Mouse (Mus musculus) forebrain, embryonic 16.5 days (tissue): ENCODE measurements around the gene F3. TPM values are rescaled to one million over a fixed set of nuclear protein-coding genes. Genes with fewer than 3 reads are reported as not detected.
A peak's percentile ranks its signal among the peaks of the same experiment; 100 is the strongest.

Experiments used
- ATAC-seq: fragments of 200-750 bp; cut with Nextera tagmentation; 2 replicates; pipeline ENCODE4 v1.8.0; 2017; ENCODE audit warnings: mild to moderate bottlenecking, moderate library complexity
- H3K27ac ChIP-seq: fragments of 300-500 bp; sonication (generic); 2 replicates; pipeline ENCODE4 v1.5.1; 2014; ENCODE audit warnings: low read length, control low read depth
- H3K27me3 ChIP-seq: fragments of 300-500 bp; sonication (generic); replicated peaks from 2 replicates; pipeline ENCODE4 v1.6.1; 2014; ENCODE audit warnings: low read length; ENCODE audit not compliant: control insufficient read depth, insufficient read depth
- H3K36me3 ChIP-seq: fragments of 300-500 bp; sonication (generic); 2 replicates; pipeline ENCODE4 v1.6.1; 2014; ENCODE audit not compliant: control insufficient read depth, insufficient read depth
- H3K4me1 ChIP-seq: fragments of 300-500 bp; sonication (generic); replicated peaks from 2 replicates; pipeline ENCODE4 v1.6.1; 2014; ENCODE audit warnings: low read length; ENCODE audit not compliant: control insufficient read depth, insufficient read depth
- H3K4me2 ChIP-seq: fragments of 300-500 bp; sonication (generic); 2 replicates; pipeline ENCODE4 v1.6.1; 2014; ENCODE audit warnings: mild to moderate bottlenecking, low read length, control low read depth
- H3K4me3 ChIP-seq: fragments of 300-500 bp; sonication (generic); replicated peaks from 2 replicates; pipeline ENCODE4 v1.5.1; 2014; ENCODE audit warnings: mild to moderate bottlenecking, low read length, control low read depth
- H3K9ac ChIP-seq: fragments of 300-500 bp; sonication (generic); replicated peaks from 2 replicates; pipeline ENCODE4 v1.6.1; 2014; ENCODE audit warnings: low read depth, low read length, control low read depth
- H3K9me3 ChIP-seq: fragments of 300-500 bp; sonication (generic); 2 replicates; pipeline ENCODE4 v1.6.1; 2016; ENCODE audit warnings: low read length; ENCODE audit not compliant: control insufficient read depth
- WGBS: fragments of 180-500 bp; shearing (Covaris S2); extraction: QIAGEN DNeasy Blood & Tissue Kit; methylation state at CpG from one replicate; pipeline ENCODE4 v1.1.7; 2014; 5-methylcytosine and 5-hydroxymethylcytosine counted together
- polyA plus RNA-seq: library from polyadenylated mRNA; unstranded; fragments of >200 nt; fragmentation: Nextera tagmentation; extraction: Ambion mirVana; gene quantifications from 2 replicates; pipeline ENCODE4 v1.2.1, GENCODE M21; 2015

F3 gene
- polyA plus RNA-seq, result 9.1 and 9.5 TPM in 2 replicates

DNA sequence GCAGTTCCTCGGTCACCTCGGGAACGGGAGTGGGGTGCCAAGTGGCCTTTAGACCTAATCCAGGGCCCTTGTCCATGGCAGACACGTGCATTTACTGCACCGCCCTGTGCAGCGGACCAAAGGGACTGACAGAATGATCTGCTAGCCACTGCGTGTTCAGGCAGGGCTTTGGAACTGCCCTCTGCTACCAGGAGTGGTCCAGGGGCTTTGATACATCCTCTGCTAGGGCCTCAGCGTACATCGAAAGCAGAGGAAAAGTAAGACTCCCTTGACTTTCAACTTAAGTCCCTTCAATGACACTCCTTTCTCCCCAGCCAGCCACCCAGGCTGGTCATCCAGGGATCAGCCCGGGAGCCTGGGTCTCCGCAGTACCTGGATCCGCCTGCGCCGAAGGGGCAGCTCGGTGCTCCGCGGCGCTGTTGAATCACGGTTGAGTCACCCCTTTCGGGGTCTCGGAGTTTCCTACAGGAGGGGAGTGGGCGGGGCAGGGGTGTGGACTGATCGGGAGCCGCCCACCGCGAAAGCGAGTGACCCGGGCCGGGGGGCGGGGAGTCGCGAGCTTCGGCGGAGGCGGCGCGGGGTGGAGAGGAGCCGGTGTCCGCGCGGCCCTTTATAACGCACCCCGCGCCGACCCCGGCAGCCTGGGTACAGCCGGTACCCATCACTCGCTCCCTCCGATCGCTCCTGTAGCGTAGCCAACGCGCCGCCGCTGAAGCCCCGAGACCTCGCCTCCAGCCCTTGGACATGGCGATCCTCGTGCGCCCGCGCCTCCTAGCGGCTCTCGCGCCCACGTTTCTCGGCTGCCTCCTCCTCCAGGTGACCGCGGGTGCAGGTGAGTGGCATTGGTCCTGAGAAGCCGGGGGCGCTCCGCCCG lies at the start of gene F3:
Gene F3 (plus strand): TSS at position 567 of the 874 bp plus-strand sequence.
- Histone ChIP-seq H3K4me2 (peak within 1 kb of the TSS; percentile 95), H3K27ac (peak within 1 kb of the TSS; percentile 20; the same call in 1 of the 2 replicates), H3K9ac (peak within 1 kb of the TSS; percentile 77), H3K27me3 (no peaks in the 10 kb centered on the region), H3K4me3 (peak within 1 kb of the TSS; percentile 76), H3K36me3 (no peaks in the 10 kb centered on the region), H3K9me3 (no peaks in the 10 kb centered on the region), H3K4me1 (peaks cover 34% of the 10 kb centered on the region)
- peak; percentile 85 for ATAC-seq
- under 1% methylated on average over 72 of the region's 73 CpGs for WGBS

DNA sequence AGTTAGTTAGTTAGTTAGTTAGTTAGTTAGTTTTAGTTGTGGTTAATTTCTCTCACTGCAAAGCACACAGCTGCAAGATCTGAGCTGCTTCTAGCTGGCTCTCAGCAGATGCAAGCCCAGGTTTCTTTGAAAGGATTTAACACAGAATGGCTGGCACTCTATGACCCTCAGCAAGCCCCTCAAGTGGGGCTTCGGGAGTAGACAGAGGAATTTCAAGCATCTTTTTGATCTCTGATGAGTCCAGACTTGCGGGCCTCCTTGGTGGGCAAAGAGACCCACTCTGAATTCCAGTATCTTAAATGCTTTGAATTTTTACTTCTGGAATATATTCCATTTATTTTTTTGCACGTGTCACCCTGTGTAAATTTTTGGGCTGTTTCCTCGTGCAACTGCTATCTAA lies 44.4 kb upstream of the F3 start:
- Histone ChIP-seq H3K4me2 (no peak overlapping the region), H3K27ac (no peak overlapping the region), H3K36me3 (no peaks in the 10 kb centered on the region), H3K27me3 (no peaks in the 10 kb centered on the region), H3K9ac (no peak overlapping the region), H3K4me3 (no peak overlapping the region), H3K9me3 (no peaks in the 10 kb centered on the region), H3K4me1 (no peaks in the 10 kb centered on the region)
- 34% methylated on average over 4 of the region's 4 CpGs for WGBS
- ATAC-seq, result no peak

- no peaks in the 10 kb centered on the region for H3K27me3 ChIP-seq
- no peak overlapping the region for H3K4me2 ChIP-seq
- no peak overlapping the region for H3K9ac ChIP-seq
- ATAC-seq, result no peak
- no peaks in the 10 kb centered on the region for H3K9me3 ChIP-seq
- WGBS, result 21% methylated on average over 3 of the region's 3 CpGs
- H3K27ac ChIP-seq, result no peak overlapping the region
- H3K36me3 ChIP-seq, result no peaks in the 10 kb centered on the region
- H3K4me3 ChIP-seq, result no peak overlapping the region
- no peaks in the 10 kb centered on the region for H3K4me1 ChIP-seq
Observed at GRCm38 (mm10) chr3:121679443-121679842, 43.9 kb upstream of the F3 start.

- ATAC-seq, result no peak
- 95% methylated on average over 3 of the region's 3 CpGs for WGBS
- no peak overlapping the region for H3K4me2 ChIP-seq
- no peak overlapping the region for H3K9ac ChIP-seq
- no peaks in the 10 kb centered on the region for H3K36me3 ChIP-seq
- no peak overlapping the region for H3K4me3 ChIP-seq
- no peaks in the 10 kb centered on the region for H3K9me3 ChIP-seq
- H3K27me3 ChIP-seq, result no peaks in the 10 kb centered on the region
- H3K27ac ChIP-seq, result no peak overlapping the region
- no peaks in the 10 kb centered on the region for H3K4me1 ChIP-seq
Observed at GRCm38 (mm10) chr3:121680187-121680586, 43.1 kb upstream of the F3 start.

DNA sequence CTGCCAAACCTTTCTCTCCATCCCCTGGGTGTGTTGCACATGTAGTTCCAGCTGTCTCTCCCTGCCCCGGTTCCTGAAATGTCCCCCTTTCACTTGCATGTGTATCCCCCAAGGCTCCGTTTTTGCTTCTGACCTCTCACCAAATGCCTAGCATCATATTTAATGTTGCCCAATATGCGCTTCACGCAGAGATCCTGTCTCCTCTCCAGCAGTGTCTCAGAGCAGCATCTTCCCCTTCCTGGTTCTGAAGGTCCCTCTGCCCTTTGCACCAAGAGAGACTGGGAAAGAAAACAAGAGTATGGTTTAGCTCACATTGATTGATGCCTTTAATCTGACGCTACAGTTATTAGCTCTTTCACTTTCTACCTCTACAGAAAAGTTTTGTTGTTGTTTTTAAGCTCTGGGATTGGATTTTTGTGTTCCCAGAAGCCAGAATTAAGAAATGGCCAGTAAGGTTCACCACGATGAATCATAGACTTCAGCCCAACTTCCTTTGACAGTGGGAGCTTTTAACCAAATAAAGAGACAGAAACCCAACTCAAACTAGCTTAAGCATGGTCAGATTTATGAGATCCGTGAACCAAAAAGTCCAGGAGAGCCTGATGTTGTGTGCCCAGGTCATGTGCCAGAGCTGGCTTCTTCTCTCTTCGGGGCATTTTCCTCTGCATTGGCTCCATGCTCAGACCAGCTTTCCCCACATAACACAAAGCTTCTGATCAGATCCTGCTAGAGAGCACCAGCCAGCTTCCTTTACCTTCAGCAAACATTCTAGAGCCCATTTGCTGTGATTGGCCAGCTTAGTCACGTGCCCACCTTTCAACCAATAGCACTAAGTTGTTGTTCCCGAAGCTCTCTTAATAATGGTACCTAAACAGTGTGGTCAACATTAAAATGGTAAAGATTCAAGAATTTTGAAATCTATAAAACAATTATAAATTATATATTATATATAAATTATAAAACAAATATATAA lies 40.6 kb upstream of the F3 start:
- Histone ChIP-seq H3K27ac (no peak overlapping the region), H3K9me3 (no peaks in the 10 kb centered on the region), H3K9ac (no peak overlapping the region), H3K4me1 (peaks cover 4% of the 10 kb centered on the region), H3K36me3 (no peaks in the 10 kb centered on the region), H3K4me3 (no peak overlapping the region), H3K4me2 (no peak overlapping the region), H3K27me3 (no peaks in the 10 kb centered on the region)
- 89% methylated on average over 10 of the region's 10 CpGs for WGBS
- no peak for ATAC-seq

DNA sequence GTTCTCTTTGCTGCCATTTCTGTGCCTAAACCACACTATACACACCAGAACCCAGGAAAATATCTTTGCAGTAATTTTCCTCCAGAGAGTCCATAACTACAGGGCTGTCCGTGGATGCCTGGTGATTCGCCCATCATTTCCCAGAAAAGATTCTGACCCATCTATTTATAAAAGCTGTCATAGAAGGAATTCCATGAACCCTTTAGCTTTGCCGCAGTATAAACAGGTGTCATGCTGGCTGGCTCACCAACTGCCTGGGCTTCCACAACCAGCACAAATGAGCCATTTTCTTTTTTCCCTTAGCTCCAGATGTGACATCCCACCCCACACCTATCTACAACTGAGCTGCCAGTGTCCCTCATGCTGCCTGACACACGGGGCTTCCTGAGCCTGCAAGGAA lies 38.8 kb upstream of the F3 start:
- Histone ChIP-seq H3K4me3 (no peak overlapping the region), H3K36me3 (no peaks in the 10 kb centered on the region), H3K4me1 (peaks cover 4% of the 10 kb centered on the region), H3K27ac (no peak overlapping the region), H3K27me3 (no peaks in the 10 kb centered on the region), H3K4me2 (no peak overlapping the region), H3K9ac (no peak overlapping the region), H3K9me3 (no peaks in the 10 kb centered on the region)
- 91% methylated on average over 4 of the region's 4 CpGs for WGBS
- no peak for ATAC-seq

DNA sequence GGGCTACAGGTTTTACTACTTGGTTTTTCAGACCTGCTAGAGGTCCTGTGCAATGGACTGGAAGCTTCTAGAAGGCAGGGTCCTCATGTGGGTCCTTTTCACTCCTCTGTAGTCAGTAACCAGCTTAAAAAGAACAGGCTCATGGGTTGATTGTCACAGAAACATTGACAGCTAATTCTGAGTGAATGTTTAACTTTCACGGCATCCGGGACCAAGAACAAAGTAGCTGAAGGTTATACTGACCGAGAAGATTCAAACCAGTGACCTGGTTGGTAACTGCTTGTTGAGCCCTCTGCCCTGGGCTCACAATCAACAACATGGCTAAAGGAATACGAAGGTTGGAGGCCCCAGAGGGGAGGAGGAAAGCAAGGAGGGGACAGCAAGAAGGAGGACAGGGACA lies 38.4 kb upstream of the F3 start:
- Histone ChIP-seq H3K27ac (no peak overlapping the region), H3K4me1 (peaks cover 4% of the 10 kb centered on the region)
- 84% methylated on average over 4 of the region's 4 CpGs for WGBS

DNA sequence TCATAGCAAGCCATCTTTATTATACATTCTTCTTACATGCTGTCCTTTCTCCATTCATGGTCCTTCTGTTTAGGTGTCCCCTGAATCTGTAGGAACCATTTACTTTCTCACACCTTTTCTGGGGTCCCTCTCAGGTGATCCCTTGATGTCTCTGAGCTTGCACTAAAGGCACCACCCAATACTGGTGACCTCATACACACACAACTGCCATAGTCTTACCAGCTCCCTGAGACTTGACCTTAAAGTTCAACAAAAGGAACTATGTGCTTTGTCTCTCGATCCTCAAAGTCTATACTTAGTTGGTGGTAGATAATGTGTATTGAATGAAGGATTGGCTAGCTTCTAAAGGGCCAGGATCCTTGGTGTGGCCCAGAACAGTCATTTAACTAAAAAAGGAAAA lies 37.4 kb upstream of the F3 start:
- H3K4me1 ChIP-seq, result peaks cover 4% of the 10 kb centered on the region
- WGBS, result 32% methylated on average over 1 of the region's 1 CpGs
- H3K4me2 ChIP-seq, result no peak overlapping the region
- no peaks in the 10 kb centered on the region for H3K9me3 ChIP-seq
- H3K9ac ChIP-seq, result no peak overlapping the region
- ATAC-seq, result peak; percentile 35
- no peaks in the 10 kb centered on the region for H3K27me3 ChIP-seq
- H3K27ac ChIP-seq, result no peak overlapping the region
- H3K36me3 ChIP-seq, result no peaks in the 10 kb centered on the region
- no peak overlapping the region for H3K4me3 ChIP-seq

More for the DNA sequence above, 38.4 kb upstream of the F3 start:
- no peaks in the 10 kb centered on the region for H3K36me3 ChIP-seq
- no peak overlapping the region for H3K4me3 ChIP-seq
- no peak overlapping the region for H3K4me2 ChIP-seq
- no peaks in the 10 kb centered on the region for H3K27me3 ChIP-seq
- no peak overlapping the region for H3K9ac ChIP-seq
- ATAC-seq, result no peak
- H3K9me3 ChIP-seq, result no peaks in the 10 kb centered on the region

- ATAC-seq, result peak; percentile 84
- no peaks in the 10 kb centered on the region for H3K27me3 ChIP-seq
- H3K4me1 ChIP-seq, result peaks cover 4% of the 10 kb centered on the region
- WGBS, result 10% methylated on average over 4 of the region's 4 CpGs
- no peak overlapping the region for H3K9ac ChIP-seq
- H3K9me3 ChIP-seq, result no peaks in the 10 kb centered on the region
- H3K4me3 ChIP-seq, result no peak overlapping the region
- H3K27ac ChIP-seq, result no peak overlapping the region
- H3K36me3 ChIP-seq, result no peaks in the 10 kb centered on the region
- H3K4me2 ChIP-seq, result no peak overlapping the region
Observed at GRCm38 (mm10) chr3:121686408-121686911, 36.9 kb upstream of the F3 start.
